Mouse (Mus musculus): ENCODE measurements around the gene Rnase13. TPM values are rescaled to one million over a fixed set of nuclear protein-coding genes. Genes with fewer than 3 reads are reported as not detected.

The Rnase13 gene
- polyA plus RNA-seq, 3 experiments from 2014 or later, result not detected

GRCm38 (mm10) chr14:51913062-51913959, 9.3 kb downstream of the Rnase13 start:
- ATAC-seq, result peak; percentile 97

- peak; percentile 4 for ATAC-seq
Measured at GRCm38 (mm10) chr14:51912391-51913061, 10.0 kb downstream of the Rnase13 start.

GRCm38 (mm10) chr14:51911301-51911700, 11.3 kb downstream of the Rnase13 start:
- no peak for ATAC-seq

- ATAC-seq, result no peak
Measured at GRCm38 (mm10) chr14:51906102-51906501, 16.5 kb downstream of the Rnase13 start.

GRCm38 (mm10) chr14:51904706-51905105, 17.9 kb downstream of the Rnase13 start:
- no peak for ATAC-seq

GRCm38 (mm10) chr14:51903782-51904181, 18.8 kb downstream of the Rnase13 start:
- no peak for ATAC-seq

GRCm38 (mm10) chr14:51902806-51903710, 19.5 kb downstream of the Rnase13 start:
- ATAC-seq, result peak; percentile 86

- no peak for ATAC-seq
Measured at GRCm38 (mm10) chr14:51899351-51899750, 23.2 kb downstream of the Rnase13 start.

- ATAC-seq, result no peak
Measured at GRCm38 (mm10) chr14:51896539-51897170, 25.9 kb downstream of the Rnase13 start.

GRCm38 (mm10) chr14:51896019-51896418, 26.6 kb downstream of the Rnase13 start:
- ATAC-seq, result no peak

GRCm38 (mm10) chr14:51895071-51895470, 27.5 kb downstream of the Rnase13 start:
- no peak for ATAC-seq

- no peak for ATAC-seq
Measured at GRCm38 (mm10) chr14:51893809-51894208, 28.8 kb downstream of the Rnase13 start.

- peak; percentile 14 for ATAC-seq
Measured at GRCm38 (mm10) chr14:51893094-51893794, 29.3 kb downstream of the Rnase13 start.

GRCm38 (mm10) chr14:51892191-51892939, 30.2 kb downstream of the Rnase13 start, which contains the start of gene Slc39a2:
Gene Slc39a2, plus strand, starts transcription at chr14:51892889.
- peak; percentile 72 for ATAC-seq

GRCm38 (mm10) chr14:51889833-51890232, 32.7 kb downstream of the Rnase13 start:
- no peak for ATAC-seq

- ATAC-seq, result no peak
Measured at GRCm38 (mm10) chr14:51886051-51886450, 36.5 kb downstream of the Rnase13 start.

GRCm38 (mm10) chr14:51884598-51885331, 37.8 kb downstream of the Rnase13 start, which contains the start of gene Mettl17:
Gene Mettl17, plus strand, starts transcription at chr14:51884842.
- ATAC-seq, result peak; percentile 93

- ATAC-seq, result no peak
Measured at GRCm38 (mm10) chr14:51884031-51884544, 38.5 kb downstream of the Rnase13 start.

- ATAC-seq, result peak; percentile 71
Measured at GRCm38 (mm10) chr14:51883527-51884030, 39.0 kb downstream of the Rnase13 start.

All from inflammation-experienced regulatory T-cells, adult 6 months (primary cell).